ENCODE assay signal across 8 mouse cellular contexts in genomic region chr5:84414931-84415431, GRCm38 (mm10). TPM values are rescaled to one million over a fixed set of nuclear protein-coding genes. Genes with fewer than 3 reads are reported as not detected.
A peak's percentile ranks its signal among the peaks of the same experiment; 100 is the strongest.
DNase-seq lines count a peak whose midpoint lies in the region; ATAC-seq and TF ChIP-seq lines count a peak whose summit lies in the region.

No protein-coding gene starts in this region.

- peaks cover 13% of the 10 kb centered on the region for H3K27me3 ChIP-seq in lung, embryonic 16.5 days (ENCODE audit: control insufficient read depth, insufficient read depth, low read depth, low read length)
- no peaks in the 10 kb centered on the region for H3K27me3 ChIP-seq in hindbrain, embryonic 16.5 days (replicated peaks; ENCODE audit: control insufficient read depth, insufficient read depth, low read length)
- H3K27me3 ChIP-seq in midbrain, embryonic 13.5 days, result peaks cover 14% of the 10 kb centered on the region
- H3K27me3 ChIP-seq in liver, postnatal 0 days (ENCODE audit: insufficient read depth, low read length), result peaks cover 27% of the 10 kb centered on the region
- peaks cover 35% of the 10 kb centered on the region for H3K27me3 ChIP-seq in liver, embryonic 12.5 days (replicated peaks)

- no peak for TF ChIP-seq EP300 in liver, postnatal 0 days (IDR thresholded peaks at IDR 0.05; ENCODE audit: low read depth)

- H3K9me3 ChIP-seq in lung, embryonic 16.5 days (ENCODE audit: control insufficient read depth, low read length), result no peaks in the 10 kb centered on the region
- H3K9me3 ChIP-seq in hindbrain, embryonic 16.5 days (ENCODE audit: control insufficient read depth, low read length), result no peaks in the 10 kb centered on the region
- H3K9me3 ChIP-seq in midbrain, embryonic 13.5 days, result no peaks in the 10 kb centered on the region
- no peaks in the 10 kb centered on the region for H3K9me3 ChIP-seq in liver, postnatal 0 days (ENCODE audit: low read length)
- H3K9me3 ChIP-seq in liver, embryonic 12.5 days (replicated peaks), result no peaks in the 10 kb centered on the region

- intact Hi-C loops in gastrocnemius, adult 2 months (cut with DNase I), result no loop called here

- H3K4me3 ChIP-seq in lung, embryonic 16.5 days (ENCODE audit: low read length), result peak overlapping the region; percentile 62
- H3K4me3 ChIP-seq in hindbrain, embryonic 16.5 days (ENCODE audit: low read length), result peak overlapping the region; percentile 63
- H3K4me3 ChIP-seq in midbrain, embryonic 13.5 days (replicated peaks), result peak overlapping the region; percentile 86
- H3K4me3 ChIP-seq in liver, postnatal 0 days (ENCODE audit: low read depth, low read length), result no peak overlapping the region
- H3K4me3 ChIP-seq in gastrocnemius, adult 2 months, result no peak overlapping the region
- H3K4me3 ChIP-seq in liver, embryonic 12.5 days, result no peak overlapping the region

- peak overlapping the region; percentile 94 for H3K4me2 ChIP-seq in lung, embryonic 16.5 days (ENCODE audit: low read depth, low read length)
- peak overlapping the region; percentile 63 for H3K4me2 ChIP-seq in hindbrain, embryonic 16.5 days (ENCODE audit: low read length)
- H3K4me2 ChIP-seq in midbrain, embryonic 13.5 days (replicated peaks), result peak overlapping the region; percentile 84
- no peak overlapping the region for H3K4me2 ChIP-seq in liver, postnatal 0 days (ENCODE audit: low read depth, low read length)
- H3K4me2 ChIP-seq in liver, embryonic 12.5 days, result no peak overlapping the region

- no peak for DNase-seq in lung, postnatal 25 days (ENCODE audit: low spot score)
- DNase-seq in liver, postnatal 0 days, result no peak
- no peak for DNase-seq in gastrocnemius, adult 2 months
- no peak for DNase-seq in MN1 (ENCODE audit: low spot score)

- H3K36me3 ChIP-seq in lung, embryonic 16.5 days (ENCODE audit: control insufficient read depth, insufficient read depth, low read length), result no peaks in the 10 kb centered on the region
- H3K36me3 ChIP-seq in hindbrain, embryonic 16.5 days (ENCODE audit: control insufficient read depth, insufficient read depth, low read length), result no peaks in the 10 kb centered on the region
- H3K36me3 ChIP-seq in midbrain, embryonic 13.5 days, result no peaks in the 10 kb centered on the region
- no peaks in the 10 kb centered on the region for H3K36me3 ChIP-seq in liver, postnatal 0 days (replicated peaks; ENCODE audit: insufficient read depth, low read length)
- H3K36me3 ChIP-seq in liver, embryonic 12.5 days, result no peaks in the 10 kb centered on the region

- H3K27ac ChIP-seq in lung, embryonic 16.5 days (ENCODE audit: low read length), result no peak overlapping the region
- H3K27ac ChIP-seq in hindbrain, embryonic 16.5 days (ENCODE audit: low read depth, low read length), result peak overlapping the region; percentile 94
- peak overlapping the region; percentile 94 for H3K27ac ChIP-seq in midbrain, embryonic 13.5 days
- H3K27ac ChIP-seq in liver, postnatal 0 days (ENCODE audit: low read depth), result no peak overlapping the region
- no peak overlapping the region for H3K27ac ChIP-seq in gastrocnemius, adult 2 months
- H3K27ac ChIP-seq in liver, embryonic 12.5 days, result no peak overlapping the region

- 11% methylated on average over 8 of the region's 8 CpGs for WGBS in lung, embryonic 16.5 days
- WGBS in hindbrain, embryonic 16.5 days, result 5% methylated on average over 8 of the region's 8 CpGs
- 9% methylated on average over 8 of the region's 8 CpGs for WGBS in midbrain, embryonic 13.5 days
- WGBS in liver, postnatal 0 days (ENCODE audit: insufficient replicate concordance), result 14% methylated on average over 8 of the region's 8 CpGs
- WGBS in liver, embryonic 12.5 days (ENCODE audit: insufficient replicate concordance), result 14% methylated on average over 8 of the region's 8 CpGs

- peaks cover 4% of the 10 kb centered on the region for H3K4me1 ChIP-seq in lung, embryonic 16.5 days (replicated peaks; ENCODE audit: control insufficient read depth, insufficient read depth, low read length)
- H3K4me1 ChIP-seq in hindbrain, embryonic 16.5 days (ENCODE audit: control insufficient read depth, insufficient read depth, low read depth, low read length), result peaks cover 5% of the 10 kb centered on the region; the same call in 1 of the 2 replicates
- peaks cover 31% of the 10 kb centered on the region for H3K4me1 ChIP-seq in midbrain, embryonic 13.5 days (replicated peaks)
- peaks cover 4% of the 10 kb centered on the region; the same call in 1 of the 2 replicates for H3K4me1 ChIP-seq in liver, postnatal 0 days (ENCODE audit: insufficient read depth)
- no peaks in the 10 kb centered on the region for H3K4me1 ChIP-seq in liver, embryonic 12.5 days

- ATAC-seq in lung, embryonic 16.5 days (ENCODE audit: low read depth), result no peak
- ATAC-seq in hindbrain, embryonic 16.5 days, result peak; percentile 43
- ATAC-seq in midbrain, embryonic 13.5 days, result no peak
- ATAC-seq in liver, postnatal 0 days, result no peak
- no peak for ATAC-seq in liver, embryonic 12.5 days

- no peak overlapping the region for H3K9ac ChIP-seq in lung, embryonic 16.5 days (ENCODE audit: low read length)
- peak overlapping the region; percentile 72 for H3K9ac ChIP-seq in hindbrain, embryonic 16.5 days (ENCODE audit: low read depth, low read length)
- peak overlapping the region; percentile 84 for H3K9ac ChIP-seq in midbrain, embryonic 13.5 days (replicated peaks)
- no peak overlapping the region for H3K9ac ChIP-seq in liver, postnatal 0 days (replicated peaks)
- H3K9ac ChIP-seq in liver, embryonic 12.5 days, result no peak overlapping the region

- TF ChIP-seq CTCF in liver, postnatal 0 days (IDR thresholded peaks at IDR 0.05; ENCODE audit: low read depth), result no peak
- no peak for TF ChIP-seq CTCF in gastrocnemius, adult 2 months (IDR thresholded peaks at IDR 0.05)

RNA-seq across cellular contexts. Expression of gene Epha5, which starts 2.2 kb away (rescaled TPM):
- polyA plus RNA-seq in lung, embryonic 16.5 days (2015; fragmentation: Nextera tagmentation; extraction: Ambion mirVana), result 3.3 and 4.1 TPM in 2 replicates
- 71.8 and 72.7 TPM in 2 replicates for polyA plus RNA-seq in hindbrain, embryonic 16.5 days (2015; fragmentation: Nextera tagmentation; extraction: Ambion mirVana)
- polyA plus RNA-seq in midbrain, embryonic 13.5 days (2015; fragmentation: Nextera tagmentation; extraction: Ambion mirVana), result 43.4 and 57.7 TPM in 2 replicates
- not detected in 2 replicates for polyA plus RNA-seq in liver, postnatal 0 days (2015; fragmentation: Nextera tagmentation; extraction: Ambion mirVana)
- not detected for total RNA-seq in gastrocnemius, adult 2 months (2021)
- 0.08 TPM in 1 of 2 replicates, not detected in the other for polyA plus RNA-seq in liver, embryonic 12.5 days (2016; fragmentation: Nextera tagmentation; extraction: Ambion mirVana)

Comparison
In these comparisons a context has a peak if more than half of its experiments do, and no peak if none do; other contexts are left out.
1. H3K27ac ChIP-seq: peak in hindbrain, embryonic 16.5 days (single experiment) and midbrain, embryonic 13.5 days (single experiment); none in lung, embryonic 16.5 days (single experiment), liver, postnatal 0 days (single experiment), gastrocnemius, adult 2 months (single experiment) and liver, embryonic 12.5 days (single experiment).
2. H3K4me2 ChIP-seq: peak in lung, embryonic 16.5 days (single experiment), hindbrain, embryonic 16.5 days (single experiment) and midbrain, embryonic 13.5 days (single experiment); none in liver, postnatal 0 days (single experiment) and liver, embryonic 12.5 days (single experiment).
3. H3K4me3 ChIP-seq: peak in lung, embryonic 16.5 days (single experiment), hindbrain, embryonic 16.5 days (single experiment) and midbrain, embryonic 13.5 days (single experiment); none in liver, postnatal 0 days (single experiment), gastrocnemius, adult 2 months (single experiment) and liver, embryonic 12.5 days (single experiment).
4. H3K9ac ChIP-seq: peak in hindbrain, embryonic 16.5 days (single experiment) and midbrain, embryonic 13.5 days (single experiment); none in lung, embryonic 16.5 days (single experiment), liver, postnatal 0 days (single experiment) and liver, embryonic 12.5 days (single experiment).